Mouse (Mus musculus) hindbrain, embryonic 16.5 days (tissue): ENCODE measurements around the gene Prlr. TPM values are rescaled to one million over a fixed set of nuclear protein-coding genes. Genes with fewer than 3 reads are reported as not detected.
A peak's percentile ranks its signal among the peaks of the same experiment; 100 is the strongest.

Source experiments
- ATAC-seq: fragments of 200-750 bp; cut with Nextera tagmentation; 2 replicates; pipeline ENCODE4 v1.8.0; 2017; ENCODE audit warnings: moderate TSS enrichment, moderate library complexity
- H3K27ac ChIP-seq: fragments of 300-500 bp; sonication (generic); 2 replicates; pipeline ENCODE4 v1.5.1; 2014; ENCODE audit warnings: low read depth, mild to moderate bottlenecking, control low read depth, low read length, moderate library complexity
- H3K27me3 ChIP-seq: fragments of 300-500 bp; sonication (generic); replicated peaks from 2 replicates; pipeline ENCODE4 v1.6.1; 2014; ENCODE audit warnings: low read length; ENCODE audit not compliant: control insufficient read depth, insufficient read depth
- H3K36me3 ChIP-seq: fragments of 300-500 bp; sonication (generic); 2 replicates; pipeline ENCODE4 v1.6.1; 2014; ENCODE audit warnings: mild to moderate bottlenecking, low read length, moderate library complexity, mixed read lengths; ENCODE audit not compliant: control insufficient read depth, insufficient read depth
- H3K4me1 ChIP-seq: fragments of 300-500 bp; sonication (generic); 2 replicates; pipeline ENCODE4 v1.6.1; 2014; ENCODE audit warnings: low read depth, low read length; ENCODE audit not compliant: control insufficient read depth, insufficient read depth
- H3K4me2 ChIP-seq: fragments of 300-500 bp; sonication (generic); 2 replicates; pipeline ENCODE4 v1.6.1; 2014; ENCODE audit warnings: mild to moderate bottlenecking, low read length, control low read depth, moderate library complexity
- H3K4me3 ChIP-seq: fragments of 300-500 bp; sonication (generic); 2 replicates; pipeline ENCODE4 v1.5.1; 2014; ENCODE audit warnings: mild to moderate bottlenecking, low read length, control low read depth, moderate library complexity
- H3K9ac ChIP-seq: fragments of 300-500 bp; sonication (generic); 2 replicates; pipeline ENCODE4 v1.6.1; 2014; ENCODE audit warnings: low read depth, mild to moderate bottlenecking, control low read depth, low read length, moderate library complexity
- H3K9me3 ChIP-seq: fragments of 300-500 bp; sonication (generic); 2 replicates; pipeline ENCODE4 v1.6.1; 2014; ENCODE audit warnings: mild to moderate bottlenecking, low read length, moderate library complexity; ENCODE audit not compliant: control insufficient read depth
- WGBS: fragments of 180-500 bp; shearing (Covaris S2); extraction: QIAGEN DNeasy Blood & Tissue Kit; methylation state at CpG from one replicate; pipeline ENCODE4 v1.1.7; 2014; 5-methylcytosine and 5-hydroxymethylcytosine counted together
- polyA plus RNA-seq: library from polyadenylated mRNA; unstranded; fragments of >200 nt; fragmentation: Nextera tagmentation; extraction: Ambion mirVana; gene quantifications from 2 replicates; pipeline ENCODE4 v1.2.1, GENCODE M21; 2015

Prlr gene
- polyA plus RNA-seq, 1 experiment from 2014 or later: 2.8 TPM

DNA sequence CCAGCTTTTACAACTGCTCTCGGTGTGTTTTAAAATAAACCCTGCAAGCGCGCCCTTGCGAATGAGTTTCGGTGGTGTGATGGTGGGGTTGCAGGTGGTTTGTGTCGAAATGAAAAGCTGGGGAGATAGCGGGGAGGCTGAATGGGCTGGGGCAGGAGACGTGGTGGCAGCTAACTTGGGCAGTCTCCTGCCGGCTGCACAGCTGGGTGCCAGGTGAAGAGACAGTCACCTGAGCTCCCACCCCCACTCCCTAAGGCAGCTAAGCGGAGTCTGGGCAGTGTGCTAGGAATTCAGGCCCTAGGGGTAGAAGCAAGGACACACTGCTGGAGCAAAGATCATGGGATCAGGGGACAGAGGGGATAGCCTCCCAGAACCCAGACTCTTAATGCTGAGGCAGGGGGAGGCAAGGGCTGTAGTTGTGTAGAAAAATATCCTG, 1.1 kb downstream of the Prlr start:
- 9% methylated on average over 10 of the region's 10 CpGs for WGBS
- Histone ChIP-seq H3K4me2 (peak overlapping the region; percentile 95), H3K4me1 (peaks cover 10% of the 10 kb centered on the region), H3K9me3 (no peaks in the 10 kb centered on the region), H3K4me3 (peak overlapping the region; percentile 53), H3K27ac (no peak overlapping the region), H3K9ac (peak overlapping the region; percentile 65), H3K27me3 (no peaks in the 10 kb centered on the region), H3K36me3 (no peaks in the 10 kb centered on the region)
- peak; percentile 62 for ATAC-seq

DNA sequence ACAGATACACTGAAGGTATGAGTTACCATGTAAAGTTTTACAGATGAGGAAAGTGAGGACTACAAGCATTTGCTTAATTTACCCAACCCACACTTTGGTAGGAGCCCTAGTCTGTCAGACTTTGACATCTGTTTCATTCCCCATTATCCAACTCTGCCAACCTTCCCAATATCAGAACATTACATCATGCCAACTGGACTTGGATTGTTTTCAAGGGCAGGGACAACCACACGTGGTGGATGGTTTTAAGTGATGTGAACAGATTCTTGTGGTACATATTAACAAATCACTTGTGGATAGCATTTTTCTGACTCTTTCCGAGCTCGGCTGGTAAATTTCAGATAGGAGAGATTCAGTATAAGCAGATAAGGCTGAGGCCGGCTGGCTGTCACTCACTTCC, 3.7 kb downstream of the Prlr start:
- 86% methylated on average over 4 of the region's 4 CpGs for WGBS
- ATAC-seq: no peak
- Histone ChIP-seq H3K4me3 (no peak overlapping the region), H3K27ac (no peak overlapping the region), H3K27me3 (no peaks in the 10 kb centered on the region), H3K4me1 (peaks cover 10% of the 10 kb centered on the region), H3K36me3 (no peaks in the 10 kb centered on the region), H3K9me3 (no peaks in the 10 kb centered on the region), H3K4me2 (no peak overlapping the region), H3K9ac (no peak overlapping the region)

DNA sequence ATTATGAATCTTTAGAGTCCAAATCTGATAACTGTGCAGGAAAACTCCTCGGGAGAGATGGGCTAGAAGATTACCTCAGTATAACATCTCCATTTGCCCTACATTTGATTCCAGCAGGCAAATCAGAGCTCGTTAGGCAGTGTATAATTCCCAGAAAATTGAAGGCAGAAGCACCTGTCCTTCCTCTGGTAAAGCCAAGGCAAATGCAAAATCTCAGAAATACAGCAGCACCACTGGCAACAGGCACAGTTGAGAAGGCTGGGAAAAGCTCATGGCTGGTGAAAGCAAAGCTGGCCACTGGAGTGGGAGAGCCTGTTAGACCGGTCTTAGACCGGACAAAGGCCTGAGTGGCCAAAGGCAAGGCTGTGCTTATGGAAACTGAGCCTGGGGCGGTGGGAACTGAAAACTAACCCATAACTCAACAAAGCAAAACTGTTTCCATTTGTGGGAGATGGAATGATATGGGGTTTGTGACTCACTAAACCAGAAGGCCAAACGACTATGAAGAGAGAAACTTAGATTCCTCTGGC, 15.1 kb downstream of the Prlr start:
- Histone ChIP-seq H3K9me3 (no peaks in the 10 kb centered on the region), H3K9ac (no peak overlapping the region), H3K4me1 (no peaks in the 10 kb centered on the region), H3K36me3 (no peaks in the 10 kb centered on the region), H3K27ac (no peak overlapping the region), H3K27me3 (no peaks in the 10 kb centered on the region), H3K4me2 (no peak overlapping the region), H3K4me3 (no peak overlapping the region)
- WGBS: 82% methylated on average over 6 of the region's 6 CpGs
- ATAC-seq: no peak

DNA sequence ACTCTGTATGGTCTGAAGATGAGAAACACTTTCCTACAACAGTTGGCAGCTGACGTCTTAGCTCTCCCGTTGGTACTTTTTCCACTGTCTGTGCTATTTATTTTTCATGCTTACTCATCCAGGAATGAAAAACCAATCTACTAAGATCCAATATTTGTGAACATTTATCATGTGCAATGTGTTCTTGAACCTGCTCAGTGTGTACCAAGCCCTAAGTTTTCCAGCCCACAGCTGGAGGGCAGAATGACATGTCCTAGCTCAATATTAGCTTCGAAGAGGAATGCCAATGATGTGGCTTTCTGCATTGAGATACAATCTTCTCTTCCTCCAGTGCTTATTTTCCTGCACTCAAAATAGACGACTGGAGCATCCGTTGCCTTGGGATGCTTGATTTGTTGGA, 24.0 kb downstream of the Prlr start:
- WGBS: 90% methylated on average over 5 of the region's 5 CpGs
- Histone ChIP-seq H3K27me3 (no peaks in the 10 kb centered on the region), H3K4me2 (no peak overlapping the region), H3K4me1 (no peaks in the 10 kb centered on the region), H3K9me3 (no peaks in the 10 kb centered on the region), H3K4me3 (no peak overlapping the region), H3K27ac (no peak overlapping the region), H3K9ac (no peak overlapping the region), H3K36me3 (no peaks in the 10 kb centered on the region)
- ATAC-seq: no peak

DNA sequence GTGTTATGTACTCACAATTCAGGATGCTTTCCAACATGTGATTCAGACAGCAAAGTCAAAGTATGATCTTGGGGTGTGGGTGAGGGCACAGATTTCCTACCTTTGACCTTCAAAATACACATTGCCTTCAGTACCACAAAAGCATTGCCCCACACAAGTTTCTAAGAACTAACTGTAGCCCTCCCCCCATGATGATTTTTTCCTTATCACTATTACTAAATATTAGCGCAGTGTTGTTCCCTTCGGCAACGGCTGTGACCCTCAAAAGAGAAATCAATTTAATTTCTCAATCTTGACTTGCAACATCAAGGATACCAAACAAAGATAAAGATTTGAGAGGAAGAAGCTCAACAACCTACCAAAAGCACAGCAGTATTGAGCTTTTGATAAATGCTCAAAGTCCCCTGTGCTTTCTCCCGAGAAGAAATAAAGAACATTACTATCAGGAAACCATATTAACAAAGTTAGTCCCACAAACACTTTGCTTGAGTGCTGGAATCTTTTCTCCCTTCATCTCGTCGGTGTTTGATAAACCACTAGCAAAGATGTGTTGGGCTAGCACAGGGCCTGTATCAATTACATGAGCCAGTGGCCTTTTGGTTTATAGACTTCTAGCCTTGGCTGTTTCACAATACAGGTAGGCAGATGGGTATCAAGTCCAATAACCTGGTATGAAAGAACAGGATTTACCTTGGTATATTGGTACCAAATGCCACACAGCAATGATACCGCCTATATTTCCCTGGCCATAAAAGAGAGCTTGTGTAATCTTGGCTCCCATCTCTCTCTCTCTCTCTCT, 25.7 kb downstream of the Prlr start:
- Histone ChIP-seq H3K4me2 (no peak overlapping the region), H3K36me3 (no peaks in the 10 kb centered on the region)

DNA sequence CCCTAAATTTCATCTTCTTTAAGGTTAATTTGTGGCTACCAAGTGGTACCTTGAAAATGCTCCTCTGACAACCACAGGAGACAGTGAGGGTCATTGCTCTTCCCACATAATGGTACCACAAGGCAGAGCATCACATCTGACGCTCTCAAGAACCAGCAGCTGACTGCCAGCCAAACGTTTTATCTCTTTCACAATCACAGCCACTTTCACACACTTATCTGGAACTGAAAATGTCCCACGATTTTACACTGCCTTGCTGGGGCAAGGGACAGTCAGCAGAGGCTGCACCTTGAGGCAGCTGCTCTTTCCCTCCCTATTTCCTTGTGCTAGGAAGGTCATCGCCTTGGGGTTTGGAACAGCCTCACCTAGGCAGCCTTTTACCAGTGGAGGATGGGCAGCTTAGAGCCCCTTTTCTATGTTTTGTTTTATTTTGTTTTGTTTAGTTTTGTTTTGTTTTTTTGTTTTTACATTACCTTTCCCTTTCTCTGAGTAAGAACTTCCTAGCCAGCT, 33.3 kb downstream of the Prlr start:
- Histone ChIP-seq H3K4me3 (no peak overlapping the region), H3K9ac (no peak overlapping the region), H3K9me3 (no peaks in the 10 kb centered on the region), H3K36me3 (no peaks in the 10 kb centered on the region), H3K4me2 (no peak overlapping the region), H3K4me1 (no peaks in the 10 kb centered on the region), H3K27me3 (no peaks in the 10 kb centered on the region), H3K27ac (no peak overlapping the region)
- 79% methylated on average over 4 of the region's 4 CpGs for WGBS
- ATAC-seq: no peak

More for the DNA sequence above, 25.7 kb downstream of the Prlr start:
- no peak overlapping the region for H3K4me3 ChIP-seq
- no peak for ATAC-seq
- 95% methylated on average over 7 of the region's 7 CpGs for WGBS
- no peaks in the 10 kb centered on the region for H3K27me3 ChIP-seq
- H3K9me3 ChIP-seq: no peaks in the 10 kb centered on the region
- H3K27ac ChIP-seq: no peak overlapping the region
- H3K4me1 ChIP-seq: no peaks in the 10 kb centered on the region
- no peak overlapping the region for H3K9ac ChIP-seq

DNA sequence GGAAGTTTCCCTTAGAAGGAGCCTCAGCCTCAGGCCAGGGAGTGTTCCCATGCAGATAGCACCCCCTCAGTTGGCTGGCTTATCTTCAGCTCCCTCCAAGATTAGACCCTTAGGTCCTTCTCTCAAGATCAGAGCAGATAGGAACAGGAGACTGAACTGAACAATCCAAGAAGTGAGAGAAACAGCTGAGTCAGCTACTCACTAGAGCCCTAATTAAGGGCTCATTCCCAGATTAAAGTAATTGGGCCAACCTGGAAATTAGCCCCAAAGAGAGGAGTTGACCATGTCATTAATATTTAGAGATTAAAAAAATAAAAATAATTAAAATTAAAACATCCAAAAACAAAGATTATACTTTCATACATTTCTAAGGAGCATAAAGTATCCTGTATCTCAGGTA, 35.0 kb downstream of the Prlr start:
- H3K9me3 ChIP-seq: no peaks in the 10 kb centered on the region
- no peak overlapping the region for H3K4me2 ChIP-seq
- no peaks in the 10 kb centered on the region for H3K36me3 ChIP-seq
- no peaks in the 10 kb centered on the region for H3K4me1 ChIP-seq
- H3K4me3 ChIP-seq: no peak overlapping the region
- no peak overlapping the region for H3K9ac ChIP-seq
- no peak for ATAC-seq
- H3K27me3 ChIP-seq: no peaks in the 10 kb centered on the region
- no peak overlapping the region for H3K27ac ChIP-seq

DNA sequence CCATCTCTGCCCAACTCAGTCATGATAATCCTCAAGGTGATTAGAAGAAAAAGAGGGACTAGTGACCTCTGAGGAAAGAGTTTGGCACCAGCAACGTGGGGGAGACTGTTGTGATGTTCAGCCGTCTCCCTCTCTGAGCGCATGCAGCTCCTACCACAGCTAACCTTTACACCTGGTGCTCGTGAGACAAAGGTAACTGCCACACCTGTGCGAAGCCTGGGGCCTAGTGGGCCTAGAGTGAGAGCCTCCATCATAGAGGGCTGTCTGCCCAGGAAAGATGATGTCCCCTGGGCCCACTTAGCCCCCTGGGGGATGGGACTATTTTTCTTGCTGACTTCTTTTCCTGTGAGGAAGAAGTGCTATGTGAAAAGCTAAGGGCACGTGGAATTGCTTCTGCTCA, 36.2 kb downstream of the Prlr start:
- 90% methylated on average over 6 of the region's 6 CpGs for WGBS
- Histone ChIP-seq H3K4me3 (no peak overlapping the region), H3K9me3 (no peaks in the 10 kb centered on the region), H3K9ac (no peak overlapping the region), H3K27me3 (no peaks in the 10 kb centered on the region), H3K36me3 (no peaks in the 10 kb centered on the region), H3K4me1 (no peaks in the 10 kb centered on the region), H3K27ac (no peak overlapping the region), H3K4me2 (no peak overlapping the region)
- ATAC-seq: no peak

DNA sequence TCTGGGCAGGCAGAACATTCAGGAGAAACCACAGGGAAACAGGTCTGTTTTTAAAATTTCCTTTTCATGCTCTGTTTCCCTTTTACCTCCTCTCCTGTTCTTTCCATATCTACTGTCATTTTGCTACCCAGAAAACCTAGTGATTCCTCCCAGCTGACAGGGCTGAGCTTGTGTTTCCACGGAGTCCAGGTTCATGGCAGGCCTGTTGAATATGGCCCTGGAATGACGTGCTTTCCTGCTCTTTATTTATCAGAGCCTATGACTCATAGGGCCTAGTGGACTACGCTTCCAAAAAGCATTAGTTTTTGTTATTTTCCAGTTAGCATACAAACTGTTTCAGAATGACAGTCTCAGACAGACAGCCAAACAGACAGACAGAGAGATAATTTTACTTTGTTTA, 36.7 kb downstream of the Prlr start:
- Histone ChIP-seq H3K36me3 (no peaks in the 10 kb centered on the region), H3K27me3 (no peaks in the 10 kb centered on the region), H3K9ac (no peak overlapping the region), H3K27ac (no peak overlapping the region), H3K4me2 (no peak overlapping the region), H3K9me3 (no peaks in the 10 kb centered on the region), H3K4me1 (no peaks in the 10 kb centered on the region), H3K4me3 (no peak overlapping the region)
- WGBS: 86% methylated on average over 3 of the region's 3 CpGs
- no peak for ATAC-seq
